Mouse (Mus musculus) lung, postnatal 25 days (tissue): ENCODE measurements around the gene Fgf12.
A peak's percentile ranks its signal among the peaks of the same experiment; 100 is the strongest.

Source experiments
- DNase-seq: peaks from one replicate; pipeline ENCODE4 v3.0.0; 2022; ENCODE audit warnings: low spot score

Fgf12 gene

GRCm38 (mm10) chr16:28752638-28753118 lies at the start of gene Fgf12:
Gene Fgf12, minus strand, starts transcription at chr16:28753068.
- DNase-seq = no peak

- DNase-seq = peak; percentile 1
Measured at GRCm38 (mm10) chr16:28793115-28793514, 40.2 kb upstream of the Fgf12 start.

DNA sequence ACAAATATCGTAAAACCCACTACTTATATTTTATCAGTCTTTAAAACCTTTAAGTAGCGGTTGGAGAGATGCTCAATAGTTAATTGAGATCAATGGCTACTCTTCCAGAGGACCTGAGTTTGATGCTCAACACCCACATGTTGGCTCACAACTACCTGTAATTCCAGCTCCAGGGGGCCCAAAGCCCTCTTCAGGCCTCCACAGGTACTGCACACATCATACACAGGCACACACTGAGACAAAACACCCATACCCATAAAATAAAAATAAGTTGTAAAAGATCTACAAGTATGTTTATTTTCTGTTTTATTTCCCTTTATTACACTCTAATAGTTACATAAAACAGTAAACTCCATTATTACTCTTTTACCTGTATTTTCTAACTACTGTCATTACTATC lies 17.4 kb upstream of the Fgf12 start:
- no peak for DNase-seq

GRCm38 (mm10) chr16:28761417-28761976 lies 8.6 kb upstream of the Fgf12 start:
- DNase-seq = no peak

DNA sequence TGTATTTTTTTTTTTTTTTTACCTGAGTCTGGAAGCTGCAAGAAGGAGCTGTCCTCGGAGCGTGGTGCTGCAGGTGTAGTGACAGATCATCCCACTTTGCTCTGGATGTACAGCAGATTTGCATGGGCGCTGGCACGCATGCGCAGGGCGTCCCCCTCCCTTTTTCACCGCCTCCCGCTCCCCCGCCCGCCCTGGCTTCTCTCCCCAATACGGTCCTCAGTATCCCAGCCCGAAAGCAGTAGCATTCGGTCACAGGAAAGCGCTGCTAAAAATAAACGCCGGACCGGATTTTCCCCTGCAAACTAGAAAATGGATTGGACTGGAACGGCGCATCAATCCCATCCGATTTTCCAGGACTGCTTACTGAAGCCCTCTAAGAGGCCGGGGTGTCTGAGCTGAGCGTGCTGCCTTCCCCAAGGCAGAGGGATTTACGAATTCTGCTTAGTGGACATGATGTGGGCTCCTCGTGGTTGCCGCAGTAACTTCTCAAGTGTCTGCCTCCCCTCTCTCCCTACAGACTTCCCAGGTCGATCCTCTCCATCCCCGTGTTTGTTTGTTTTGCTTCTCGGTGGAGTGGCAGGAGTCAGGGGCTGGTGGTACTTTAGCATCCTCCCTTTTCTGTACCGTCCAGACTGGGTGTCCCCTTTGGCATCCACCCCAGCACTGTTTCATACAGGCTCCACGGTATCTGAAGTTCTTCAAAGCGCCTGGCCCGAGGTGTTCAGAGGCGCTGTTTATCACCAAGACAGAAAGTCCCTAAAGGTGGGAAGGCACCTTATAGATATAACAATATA lies 453 bp upstream of the Fgf12 start:
- no peak for DNase-seq

DNA sequence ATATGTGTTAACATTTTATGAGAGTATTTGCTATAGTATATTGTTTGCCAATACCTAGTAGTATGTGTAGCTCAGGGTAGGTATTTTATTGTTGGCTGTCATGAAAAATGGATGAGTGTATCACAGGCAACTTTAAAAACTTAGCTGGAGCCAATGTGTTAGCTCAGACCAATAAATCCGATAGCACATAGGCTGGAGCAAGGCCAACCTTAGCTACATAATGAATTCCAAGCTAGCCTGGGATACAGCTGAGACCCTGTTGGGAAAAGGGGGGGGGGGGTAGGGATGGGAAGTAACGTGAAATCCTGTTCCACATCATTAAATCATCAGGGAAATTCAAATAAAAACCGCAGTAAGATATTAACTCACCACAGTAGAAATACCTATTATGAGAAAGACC lies 18.4 kb downstream of the Fgf12 start:
- DNase-seq = no peak

GRCm38 (mm10) chr16:28726792-28727191 lies 26.1 kb downstream of the Fgf12 start:
- DNase-seq = no peak

DNA sequence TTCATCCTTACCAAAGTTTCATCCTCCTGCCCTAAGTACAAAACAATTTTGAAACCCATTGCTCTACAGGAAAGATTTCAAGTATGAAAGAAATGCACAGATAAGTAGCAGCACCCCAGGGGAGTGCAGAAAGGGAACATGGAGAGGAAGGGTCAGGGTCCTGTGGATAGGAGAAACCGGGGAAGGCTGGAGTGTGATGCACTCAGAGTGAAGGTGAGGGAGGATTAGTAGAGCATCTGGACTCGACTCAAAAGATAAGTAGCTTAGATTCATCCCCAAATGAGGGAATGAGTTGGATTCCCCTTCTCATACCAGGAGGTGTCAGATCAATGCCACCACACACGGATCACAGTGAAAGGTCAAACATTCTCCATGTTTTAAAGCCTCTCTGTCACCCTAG lies 46.2 kb downstream of the Fgf12 start:
- no peak for DNase-seq

DNA sequence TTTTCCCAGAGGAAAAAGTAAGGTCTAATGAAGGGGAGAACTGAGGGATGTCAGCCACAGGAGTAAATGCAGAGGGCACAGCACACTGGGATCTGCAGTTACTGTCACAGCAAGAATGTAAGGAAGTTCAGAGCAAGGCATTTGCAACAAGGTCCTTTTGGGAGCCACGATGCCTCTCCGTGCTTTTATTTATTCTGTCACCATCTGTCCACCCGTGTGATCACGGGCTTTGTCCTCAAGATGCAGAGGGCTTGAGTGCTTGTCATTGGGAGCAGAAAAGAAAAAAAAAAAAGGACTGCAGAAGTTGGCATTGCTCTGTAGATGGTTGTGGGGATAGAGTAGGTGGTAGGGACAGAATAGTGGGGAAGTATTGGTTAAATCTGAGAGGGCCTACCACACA lies 52.5 kb downstream of the Fgf12 start:
- DNase-seq = no peak

- DNase-seq = no peak
Measured at GRCm38 (mm10) chr16:28696851-28697250, 56.0 kb downstream of the Fgf12 start.

GRCm38 (mm10) chr16:28694113-28694899 lies 58.6 kb downstream of the Fgf12 start:
- no peak for DNase-seq

GRCm38 (mm10) chr16:28688861-28689385 lies 63.9 kb downstream of the Fgf12 start:
- DNase-seq = no peak

DNA sequence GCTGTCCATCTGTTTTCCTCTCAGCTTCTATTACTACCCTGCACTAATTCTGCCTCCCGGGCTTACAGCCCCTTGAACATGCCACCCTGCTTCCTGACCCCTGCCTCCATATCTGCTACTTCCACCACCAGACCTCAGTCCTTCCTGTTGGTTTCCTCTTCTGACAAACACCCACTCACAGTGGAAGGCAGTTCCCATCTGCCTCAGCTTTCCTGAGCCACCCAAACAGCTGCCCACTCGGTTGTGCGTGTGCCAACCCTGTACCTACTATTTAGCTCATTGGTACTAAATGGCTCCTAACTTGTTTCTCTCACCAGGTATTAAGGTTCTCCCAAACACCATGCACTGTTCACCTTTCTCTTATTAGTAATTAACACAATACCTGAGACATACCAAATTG lies 71.2 kb downstream of the Fgf12 start:
- DNase-seq = no peak

DNA sequence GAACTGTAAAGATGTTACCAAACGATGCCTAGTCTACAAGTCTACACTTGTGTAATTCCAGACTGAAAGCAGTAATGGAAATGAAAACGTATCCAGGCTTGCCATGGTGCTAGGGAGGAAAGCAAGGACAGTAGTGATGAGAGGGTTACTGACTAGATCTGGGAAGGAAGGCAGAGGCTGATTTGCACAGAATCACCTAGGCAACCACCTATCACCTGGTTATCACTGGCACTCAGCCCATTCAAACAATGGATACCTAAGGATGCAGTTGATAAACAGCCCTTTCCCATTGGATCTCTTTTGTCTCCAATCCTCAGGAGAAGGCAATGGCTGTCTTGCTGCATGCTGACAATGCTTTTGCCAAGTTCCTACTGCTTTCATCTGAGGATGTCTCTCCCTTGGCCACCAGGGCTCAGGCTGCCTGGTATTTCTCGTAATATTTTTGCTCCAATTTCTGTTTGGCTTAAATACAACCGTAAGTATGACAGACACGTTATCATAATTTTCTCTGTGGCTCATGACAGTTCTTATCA lies 84.0 kb downstream of the Fgf12 start:
- DNase-seq = no peak

- DNase-seq = no peak
Measured at GRCm38 (mm10) chr16:28652640-28653039, 100.2 kb downstream of the Fgf12 start.

GRCm38 (mm10) chr16:28650589-28650988 lies 102.3 kb downstream of the Fgf12 start:
- DNase-seq = no peak

GRCm38 (mm10) chr16:28645030-28645429 lies 107.8 kb downstream of the Fgf12 start:
- DNase-seq = no peak

GRCm38 (mm10) chr16:28631721-28632120 lies 121.1 kb downstream of the Fgf12 start:
- DNase-seq = no peak

DNA sequence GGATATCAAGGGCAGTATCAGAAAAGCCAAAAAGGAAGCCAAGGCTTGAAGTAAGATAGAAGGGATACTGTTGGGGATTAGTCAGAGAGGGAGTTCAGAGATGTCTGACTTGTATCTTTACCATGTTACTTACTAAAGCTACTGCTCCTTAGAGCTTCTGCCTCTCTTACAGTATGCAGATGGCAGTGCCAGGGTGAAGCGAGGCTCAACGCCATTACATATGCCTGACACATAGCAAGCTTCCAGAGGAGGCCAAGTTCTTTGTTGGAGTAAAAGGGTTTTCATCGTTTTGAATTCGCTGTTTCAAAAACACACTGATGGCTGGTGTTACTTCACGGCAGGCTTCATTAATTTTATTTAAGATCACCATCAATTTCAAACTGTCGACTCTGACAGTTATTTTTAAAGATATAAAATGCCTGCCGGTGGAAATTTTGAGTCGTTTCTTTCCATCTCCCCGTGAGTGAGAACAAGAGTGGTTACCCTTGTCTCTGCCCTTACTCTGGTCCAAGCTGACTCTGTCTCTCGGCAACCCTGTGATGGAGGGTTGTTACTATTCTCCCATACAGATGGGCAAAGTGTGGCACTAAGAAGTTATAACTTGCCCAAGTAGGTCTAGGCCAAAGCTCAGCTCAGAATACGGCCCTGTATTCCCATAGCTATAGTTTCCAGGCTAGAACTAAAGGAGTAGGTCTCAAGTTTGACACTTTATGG lies 121.9 kb downstream of the Fgf12 start:
- DNase-seq = no peak

- no peak for DNase-seq
Measured at GRCm38 (mm10) chr16:28626259-28626658, 126.6 kb downstream of the Fgf12 start.

- no peak for DNase-seq
Measured at GRCm38 (mm10) chr16:28625689-28626088, 127.2 kb downstream of the Fgf12 start.

- DNase-seq = no peak
Measured at GRCm38 (mm10) chr16:28614412-28614811, 138.5 kb downstream of the Fgf12 start.
